Mouse (Mus musculus) kidney, postnatal 36 days (tissue): ENCODE data around the gene Carm1.
A peak's percentile ranks its signal among the peaks of the same experiment; 100 is the strongest.

Source experiments
- DNase-seq, 2 experiments: peaks; one replicate each; pipeline ENCODE4 v3.0.0; 2021 to 2022; ENCODE audit warnings: mixed read lengths in 2 of 2

The Carm1 gene

GRCm38 (mm10) chr9:21616232-21616781 lies 69.6 kb downstream of the Carm1 start:
- DNase-seq: peak; percentile 90 to 96

GRCm38 (mm10) chr9:21617066-21617465 lies 70.4 kb downstream of the Carm1 start:
- DNase-seq: peak; percentile 18 to 36

- DNase-seq: no peak
Observed at GRCm38 (mm10) chr9:21620229-21620628, 73.5 kb downstream of the Carm1 start.

- no peak for DNase-seq
Observed at GRCm38 (mm10) chr9:21622676-21623075, 76.0 kb downstream of the Carm1 start.

- DNase-seq: no peak
Observed at GRCm38 (mm10) chr9:21625342-21626339, 78.9 kb downstream of the Carm1 start.

- DNase-seq: no peak
Observed at GRCm38 (mm10) chr9:21626571-21626970, 79.9 kb downstream of the Carm1 start.

GRCm38 (mm10) chr9:21627145-21627795 lies 80.6 kb downstream of the Carm1 start:
- no peak for DNase-seq

GRCm38 (mm10) chr9:21630673-21631072 lies 84.0 kb downstream of the Carm1 start:
- peak; percentile 69 to 78 for DNase-seq

GRCm38 (mm10) chr9:21633106-21633505 lies 86.4 kb downstream of the Carm1 start:
- no peak for DNase-seq

GRCm38 (mm10) chr9:21635639-21636038 lies 88.9 kb downstream of the Carm1 start:
- DNase-seq: no peak

GRCm38 (mm10) chr9:21639031-21639430 lies 92.3 kb downstream of the Carm1 start:
- DNase-seq: no peak
